Mouse (Mus musculus) mouse trophoblast stem cell (cell line): ENCODE measurements around the gene Pa2g4.

ENCODE experiments used
- in situ Hi-C, 2 experiments: fragments of 300-500 bp; cut with MseI, MboI; formaldehyde crosslinking; loops; 2 replicates in 1 of 2; 3 replicates in 1 of 2; pipeline ENCODE4 v1.15.1; 2025

Gene Pa2g4

GRCm38 (mm10) chr10:128536266-128536940, 29.4 kb downstream of the Pa2g4 start:
- in situ Hi-C loops: no loop called here

GRCm38 (mm10) chr10:128535624-128536265, 30.0 kb downstream of the Pa2g4 start:
- in situ Hi-C loops: no loop called here

GRCm38 (mm10) chr10:128535206-128535605, 30.6 kb downstream of the Pa2g4 start:
- in situ Hi-C loops: no loop called here

- in situ Hi-C loops: no loop called here
Observed at GRCm38 (mm10) chr10:128526366-128527356, 39.1 kb downstream of the Pa2g4 start.

GRCm38 (mm10) chr10:128525671-128526308, 40.0 kb downstream of the Pa2g4 start, which contains the start of gene Esyt1:
Gene Esyt1, minus strand, starts transcription at chr10:128525871.
- in situ Hi-C loops: no loop called here

- in situ Hi-C loops: no loop called here
Observed at GRCm38 (mm10) chr10:128524732-128525662, 40.8 kb downstream of the Pa2g4 start.

GRCm38 (mm10) chr10:128524111-128524731, 41.6 kb downstream of the Pa2g4 start:
- in situ Hi-C loops: no loop called here

- in situ Hi-C loops: no loop called here
Observed at GRCm38 (mm10) chr10:128522351-128522750, 43.4 kb downstream of the Pa2g4 start.

- in situ Hi-C loops: no loop called here
Observed at GRCm38 (mm10) chr10:128520591-128520990, 45.2 kb downstream of the Pa2g4 start.

GRCm38 (mm10) chr10:128518833-128519232, 47.0 kb downstream of the Pa2g4 start:
- in situ Hi-C loops: no loop called here

- in situ Hi-C loops: no loop called here
Observed at GRCm38 (mm10) chr10:128516677-128517076, 49.1 kb downstream of the Pa2g4 start.

- in situ Hi-C loops: no loop called here
Observed at GRCm38 (mm10) chr10:128516029-128516428, 49.8 kb downstream of the Pa2g4 start.

GRCm38 (mm10) chr10:128515044-128515443, 50.7 kb downstream of the Pa2g4 start:
- in situ Hi-C loops: no loop called here

- in situ Hi-C loops: no loop called here
Observed at GRCm38 (mm10) chr10:128511761-128512160, 54.0 kb downstream of the Pa2g4 start.

GRCm38 (mm10) chr10:128511189-128511588, 54.6 kb downstream of the Pa2g4 start:
- in situ Hi-C loops: no loop called here

GRCm38 (mm10) chr10:128510301-128510700, 55.5 kb downstream of the Pa2g4 start:
- in situ Hi-C loops: no loop called here

GRCm38 (mm10) chr10:128509831-128510230, 56.0 kb downstream of the Pa2g4 start:
- in situ Hi-C loops: no loop called here

GRCm38 (mm10) chr10:128509203-128509602, 56.6 kb downstream of the Pa2g4 start:
- in situ Hi-C loops: no loop called here

GRCm38 (mm10) chr10:128508260-128508659, 57.5 kb downstream of the Pa2g4 start:
- in situ Hi-C loops: no loop called here
